Mouse (Mus musculus) forebrain, embryonic 11.5 days (tissue): Measurements from ENCODE around the gene Olfr1264. TPM values are rescaled to one million over a fixed set of nuclear protein-coding genes. Genes with fewer than 3 reads are reported as not detected.

ENCODE experiments used
- ATAC-seq: fragments of 200-750 bp; cut with Nextera tagmentation; replicated peaks from 2 replicates; pipeline ENCODE4 v1.8.0; 2017; ENCODE audit warnings: moderate TSS enrichment; ENCODE audit not compliant: low FRiP score
- DNase-seq: peaks from one replicate; pipeline ENCODE4 v3.0.0-alpha.2; 2017; ENCODE audit warnings: low spot score
- H3K27ac ChIP-seq: fragments of 300-500 bp; sonication (generic); 2 replicates; pipeline ENCODE4 v1.5.1; 2014; ENCODE audit warnings: low read depth, low read length
- H3K27me3 ChIP-seq: fragments of 300-500 bp; sonication (generic); 2 replicates; pipeline ENCODE4 v1.6.1; 2014; ENCODE audit warnings: mild to moderate bottlenecking, low read length, mixed read lengths; ENCODE audit not compliant: control insufficient read depth, insufficient read depth
- H3K36me3 ChIP-seq: fragments of 300-500 bp; sonication (generic); 2 replicates; pipeline ENCODE4 v1.6.1; 2014; ENCODE audit warnings: mild to moderate bottlenecking, low read length, moderate library complexity, mixed read lengths; ENCODE audit not compliant: control insufficient read depth, insufficient read depth
- H3K4me1 ChIP-seq: fragments of 300-500 bp; sonication (generic); replicated peaks from 2 replicates; pipeline ENCODE4 v1.6.1; 2014; ENCODE audit warnings: low read length, mixed read lengths; ENCODE audit not compliant: control insufficient read depth, insufficient read depth
- H3K4me2 ChIP-seq: fragments of 300-500 bp; sonication (generic); 2 replicates; pipeline ENCODE4 v1.6.1; 2014; ENCODE audit warnings: low read depth, mild to moderate bottlenecking, low read length, moderate library complexity, mixed read lengths; ENCODE audit not compliant: severe bottlenecking
- H3K4me3 ChIP-seq: fragments of 300-500 bp; sonication (generic); 2 replicates; pipeline ENCODE4 v1.5.1; 2014; ENCODE audit warnings: low read depth, low read length
- H3K9ac ChIP-seq: fragments of 300-500 bp; sonication (generic); 2 replicates; pipeline ENCODE4 v1.6.1; 2014; ENCODE audit warnings: low read length
- H3K9me3 ChIP-seq: fragments of 300-500 bp; sonication (generic); 2 replicates; pipeline ENCODE4 v1.6.1; 2016; ENCODE audit warnings: low read length, mixed read lengths; ENCODE audit not compliant: control insufficient read depth
- WGBS: fragments of 180-500 bp; shearing (Covaris S2); extraction: QIAGEN DNeasy Blood & Tissue Kit; methylation state at CpG from one replicate; pipeline ENCODE4 v1.1.7; 2014; 5-methylcytosine and 5-hydroxymethylcytosine counted together
- polyA plus RNA-seq: library from polyadenylated mRNA; unstranded; fragments of >200 nt; fragmentation: Nextera tagmentation; extraction: Ambion mirVana; gene quantifications from 2 replicates; pipeline ENCODE4 v1.2.1, GENCODE M21; 2014

Gene Olfr1264
- not detected in 2 replicates for polyA plus RNA-seq

GRCm38 (mm10) chr2:90025477-90025876 lies at the start of gene Olfr1264:
Gene Olfr1264 (minus strand): TSS chr2:90025577.
- no peak for ATAC-seq
- no peak for DNase-seq
- Histone ChIP-seq H3K9me3 (no peaks in the 10 kb centered on the region), H3K27ac (no peak within 1 kb of the TSS), H3K27me3 (no peaks in the 10 kb centered on the region), H3K36me3 (no peaks in the 10 kb centered on the region), H3K4me1 (no peaks in the 10 kb centered on the region), H3K4me2 (no peak within 1 kb of the TSS), H3K9ac (no peak within 1 kb of the TSS), H3K4me3 (no peak within 1 kb of the TSS)
- WGBS = 59% methylated on average over 2 of the region's 2 CpGs

- no peak overlapping the region for H3K4me2 ChIP-seq
- H3K9ac ChIP-seq = no peak overlapping the region
- no peaks in the 10 kb centered on the region for H3K36me3 ChIP-seq
- H3K4me3 ChIP-seq = no peak overlapping the region
- H3K27me3 ChIP-seq = no peaks in the 10 kb centered on the region
- no peak overlapping the region for H3K27ac ChIP-seq
- no peaks in the 10 kb centered on the region for H3K4me1 ChIP-seq
- ATAC-seq = no peak
- H3K9me3 ChIP-seq = no peaks in the 10 kb centered on the region
- WGBS = 81% methylated on average over 2 of the region's 2 CpGs
- DNase-seq = no peak
These were observed 44.7 kb upstream of the Olfr1264 start for GRCm38 (mm10) chr2:90070065-90070464.

GRCm38 (mm10) chr2:90063494-90063893 lies 38.1 kb upstream of the Olfr1264 start, which contains the start of gene Olfr140:
Gene Olfr140 (minus strand): TSS chr2:90063594.
- H3K27ac ChIP-seq = no peak within 1 kb of the TSS
- no peak within 1 kb of the TSS for H3K9ac ChIP-seq
- no peak within 1 kb of the TSS for H3K4me2 ChIP-seq
- H3K9me3 ChIP-seq = no peaks in the 10 kb centered on the region
- H3K27me3 ChIP-seq = no peaks in the 10 kb centered on the region
- no peaks in the 10 kb centered on the region for H3K36me3 ChIP-seq
- no peak within 1 kb of the TSS for H3K4me3 ChIP-seq
- no peak for ATAC-seq
- no peak for DNase-seq
- H3K4me1 ChIP-seq = no peaks in the 10 kb centered on the region

GRCm38 (mm10) chr2:90035037-90035436 lies 9.7 kb upstream of the Olfr1264 start, which contains the start of gene Olfr1265:
Gene Olfr1265 (plus strand): TSS chr2:90035337.
- no peaks in the 10 kb centered on the region for H3K27me3 ChIP-seq
- no peaks in the 10 kb centered on the region for H3K36me3 ChIP-seq
- H3K4me1 ChIP-seq = no peaks in the 10 kb centered on the region
- H3K9ac ChIP-seq = no peak within 1 kb of the TSS
- ATAC-seq = no peak
- H3K4me2 ChIP-seq = no peak within 1 kb of the TSS
- no peaks in the 10 kb centered on the region for H3K9me3 ChIP-seq
- no peak for DNase-seq
- H3K27ac ChIP-seq = no peak within 1 kb of the TSS
- no peak within 1 kb of the TSS for H3K4me3 ChIP-seq

- no peak within 1 kb of the TSS for H3K27ac ChIP-seq
- no peaks in the 10 kb centered on the region for H3K36me3 ChIP-seq
- H3K4me2 ChIP-seq = no peak within 1 kb of the TSS
- no peaks in the 10 kb centered on the region for H3K9me3 ChIP-seq
- no peaks in the 10 kb centered on the region for H3K27me3 ChIP-seq
- ATAC-seq (no peak), DNase-seq (no peak)
- H3K9ac ChIP-seq = no peak within 1 kb of the TSS
- 79% methylated on average over 2 of the region's 2 CpGs for WGBS
- H3K4me1 ChIP-seq = no peaks in the 10 kb centered on the region
- no peak within 1 kb of the TSS for H3K4me3 ChIP-seq
These were observed 13.5 kb downstream of the Olfr1264 start, which contains the start of gene Olfr1263 for GRCm38 (mm10) chr2:90011831-90012230. Gene Olfr1263 (plus strand): TSS chr2:90012131.

DNA sequence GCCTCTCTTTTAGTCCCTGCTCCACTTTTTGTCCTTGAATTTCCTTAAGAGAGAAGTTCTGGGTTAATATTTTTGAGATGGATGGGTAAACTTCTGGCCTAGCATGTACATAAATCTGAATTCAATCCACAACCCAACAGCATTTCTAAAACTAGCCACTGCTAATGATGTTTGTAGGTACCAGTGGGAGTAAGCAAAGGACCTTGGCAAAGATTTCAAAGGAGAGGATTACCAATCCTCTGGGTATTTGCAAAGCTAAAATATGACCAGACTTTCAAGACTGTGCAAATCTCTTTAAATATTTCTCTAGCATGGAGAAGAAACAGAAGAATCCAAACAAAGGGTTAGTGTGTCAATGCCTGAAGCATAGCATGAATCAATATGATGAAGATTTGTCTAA lies 25.5 kb downstream of the Olfr1264 start, which contains the start of gene Olfr1262:
TSS of gene Olfr1262 (plus strand) at position 301 of the 400 bp plus-strand sequence.
- Histone ChIP-seq H3K4me3 (no peak within 1 kb of the TSS), H3K9me3 (no peaks in the 10 kb centered on the region), H3K27ac (no peak within 1 kb of the TSS), H3K9ac (no peak within 1 kb of the TSS), H3K4me2 (no peak within 1 kb of the TSS), H3K4me1 (no peaks in the 10 kb centered on the region), H3K36me3 (no peaks in the 10 kb centered on the region), H3K27me3 (no peaks in the 10 kb centered on the region)
- ATAC-seq = no peak
- DNase-seq = no peak

DNA sequence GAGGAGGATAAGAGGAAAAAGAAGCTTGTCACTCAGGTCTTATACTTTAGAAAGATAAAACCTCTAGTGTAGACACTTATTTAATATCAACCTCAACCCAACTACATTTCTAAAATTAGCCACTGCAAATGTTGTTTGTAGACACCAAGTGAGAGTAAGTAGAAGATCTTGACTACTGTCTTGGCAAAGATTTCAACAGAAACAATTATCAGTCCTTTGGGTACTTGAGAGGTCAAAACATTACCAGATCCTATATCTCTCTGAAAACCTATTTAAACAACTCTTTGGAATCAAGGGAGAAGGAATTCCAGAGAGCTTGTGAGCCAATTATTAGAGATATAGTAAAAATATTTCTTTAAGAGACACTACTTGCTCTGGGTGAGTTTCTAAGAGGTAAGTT lies 34.5 kb downstream of the Olfr1264 start, which contains the start of gene Olfr1261:
TSS of gene Olfr1261 (plus strand) at position 301 of the 400 bp plus-strand sequence.
- no peak within 1 kb of the TSS for H3K9ac ChIP-seq
- no peaks in the 10 kb centered on the region for H3K36me3 ChIP-seq
- ATAC-seq (no peak), DNase-seq (no peak)
- no peaks in the 10 kb centered on the region for H3K9me3 ChIP-seq
- H3K27ac ChIP-seq = no peak within 1 kb of the TSS
- H3K27me3 ChIP-seq = no peaks in the 10 kb centered on the region
- no peak within 1 kb of the TSS for H3K4me3 ChIP-seq
- no peaks in the 10 kb centered on the region for H3K4me1 ChIP-seq
- no peak within 1 kb of the TSS for H3K4me2 ChIP-seq

DNA sequence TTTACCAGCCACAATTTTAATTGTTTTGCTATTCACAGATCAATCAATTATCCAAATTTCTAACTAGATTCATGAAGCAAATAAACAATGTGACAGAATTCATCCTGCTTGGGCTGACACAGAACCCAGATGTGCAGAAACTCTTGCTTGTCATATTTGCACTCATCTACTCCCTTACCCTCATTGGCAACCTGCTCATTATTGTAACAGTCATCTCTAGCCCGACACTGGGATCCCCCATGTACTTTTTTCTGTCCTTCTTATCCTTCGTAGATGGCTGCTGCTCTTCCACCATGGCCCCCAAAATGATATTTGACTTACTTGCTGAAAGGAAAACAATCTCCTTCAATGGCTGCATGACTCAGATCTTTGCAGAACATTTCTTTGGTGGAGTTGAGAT lies 47.7 kb downstream of the Olfr1264 start:
- Histone ChIP-seq H3K4me1 (no peaks in the 10 kb centered on the region), H3K27me3 (no peaks in the 10 kb centered on the region), H3K9me3 (no peaks in the 10 kb centered on the region), H3K4me3 (no peak overlapping the region), H3K4me2 (no peak overlapping the region), H3K27ac (no peak overlapping the region), H3K9ac (no peak overlapping the region), H3K36me3 (no peaks in the 10 kb centered on the region)
- ATAC-seq (no peak), DNase-seq (no peak)
- WGBS = 93% methylated on average over 2 of the region's 2 CpGs

GRCm38 (mm10) chr2:89974184-89974583 lies 51.2 kb downstream of the Olfr1264 start, which contains the start of gene Olfr1260:
Gene Olfr1260 (plus strand): TSS chr2:89974340.
- no peak within 1 kb of the TSS for H3K4me3 ChIP-seq
- H3K9me3 ChIP-seq = no peaks in the 10 kb centered on the region
- no peak within 1 kb of the TSS for H3K9ac ChIP-seq
- no peaks in the 10 kb centered on the region for H3K4me1 ChIP-seq
- H3K36me3 ChIP-seq = no peaks in the 10 kb centered on the region
- ATAC-seq (no peak), DNase-seq (no peak)
- no peak within 1 kb of the TSS for H3K27ac ChIP-seq
- H3K27me3 ChIP-seq = no peaks in the 10 kb centered on the region
- no peak within 1 kb of the TSS for H3K4me2 ChIP-seq
- WGBS = 84% methylated on average over 2 of the region's 2 CpGs
